Mouse (Mus musculus): Measurements from ENCODE around the gene Trub1.

DNA sequence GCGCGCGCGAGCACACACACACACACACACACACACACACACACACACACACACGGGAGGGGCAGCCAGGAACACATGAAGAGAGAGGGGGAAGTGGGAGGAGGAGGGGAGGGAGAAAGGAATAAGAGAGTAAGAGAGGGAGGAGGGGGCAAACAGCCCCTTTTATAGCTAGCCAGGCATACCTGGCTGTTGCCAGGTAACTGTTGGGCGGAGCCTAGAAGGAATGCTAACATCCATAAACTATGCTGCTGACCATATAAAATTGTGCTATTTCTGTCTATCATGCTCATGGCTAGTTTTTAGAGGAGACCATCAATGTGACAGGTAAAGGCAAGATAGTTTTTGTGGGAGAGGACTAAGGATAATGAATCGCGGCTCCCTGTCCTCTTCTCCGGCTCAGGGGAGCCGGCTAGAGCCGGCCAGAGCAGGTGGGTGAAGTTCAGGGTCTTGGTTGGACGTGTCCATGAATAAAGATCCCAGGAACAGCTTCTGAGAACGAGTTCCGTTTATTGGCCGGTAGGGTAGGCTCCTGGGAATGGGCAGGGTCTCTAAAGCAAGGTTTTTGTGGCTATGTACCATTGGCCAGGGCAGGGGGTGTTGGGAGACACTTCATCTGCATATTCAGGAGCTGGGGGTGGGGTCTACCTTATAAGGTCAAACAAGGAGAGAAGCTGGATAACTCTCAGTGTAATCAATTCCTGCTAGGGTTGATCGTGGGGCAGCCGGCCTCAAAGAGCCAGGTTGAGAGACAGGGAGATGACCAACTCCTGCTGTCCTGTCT, 34.7 kb upstream of the Trub1 start:
- TF ChIP-seq CTCF (IDR thresholded peaks at IDR 0.05; ENCODE audit: low read depth, low read length), result no peak
- no peak for TF ChIP-seq POLR2AphosphoS5 (IDR thresholded peaks at IDR 0.05; ENCODE audit: insufficient replicate concordance, low read depth, low read length)
- no peak for TF ChIP-seq GATA2 (IDR thresholded peaks at IDR 0.05; ENCODE audit: borderline replicate concordance, low read depth, low read length)

Measured in G1E (cell line).